Mouse (Mus musculus): ENCODE results near the gene Itga6. TPM values are rescaled to one million over a fixed set of nuclear protein-coding genes. Genes with fewer than 3 reads are reported as not detected.

Gene Itga6
- polyA plus RNA-seq, 1 experiment from 2014 or later: 5.3 TPM

GRCm38 (mm10) chr2:71767019-71767610 lies 21.7 kb downstream of the Itga6 start:
- Histone ChIP-seq H3K36me3 (ENCODE audit: control insufficient read depth, insufficient read depth) (no peaks in the 10 kb centered on the region), H3K4me1 (ENCODE audit: control insufficient read depth, low read depth, low read length) (no peaks in the 10 kb centered on the region), H3K9ac (ENCODE audit: low read depth, low read length) (no peak overlapping the region), H3K4me3 (ENCODE audit: low read depth, low read length) (no peak overlapping the region), H3K9me3 (replicated peaks; ENCODE audit: control insufficient read depth, low read length) (no peaks in the 10 kb centered on the region), H3K4me2 (ENCODE audit: low read depth, low read length) (no peak overlapping the region), H3K27ac (ENCODE audit: low read length) (no peak overlapping the region), H3K27me3 (ENCODE audit: control insufficient read depth, insufficient read depth, low read depth, low read length) (no peaks in the 10 kb centered on the region)
- WGBS (ENCODE audit: insufficient replicate concordance): 70% methylated on average over 6 of the region's 6 CpGs
- no peak for ATAC-seq (ENCODE audit: low read depth)

DNA sequence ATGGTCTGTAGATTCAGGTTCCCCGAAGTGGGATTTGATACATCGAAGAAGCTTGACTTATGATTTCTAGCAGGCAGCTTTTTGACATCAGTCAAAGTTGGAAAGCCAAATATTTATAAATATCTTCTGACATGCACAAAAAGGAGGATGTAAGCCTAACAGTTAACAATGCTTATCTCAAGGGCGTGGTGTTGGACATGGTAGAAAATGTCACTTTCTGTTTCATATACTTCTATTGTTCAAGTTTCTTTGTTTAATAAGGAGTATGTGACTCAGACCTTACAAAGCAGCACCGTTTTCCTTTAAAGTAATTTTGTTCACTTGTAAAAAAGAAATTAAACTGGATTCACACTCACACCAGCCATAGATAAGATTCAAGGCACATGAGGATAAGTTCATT lies 26.3 kb downstream of the Itga6 start:
- no peak overlapping the region for H3K9ac ChIP-seq (ENCODE audit: low read depth, low read length)
- no peaks in the 10 kb centered on the region for H3K4me1 ChIP-seq (ENCODE audit: control insufficient read depth, low read depth, low read length)
- H3K36me3 ChIP-seq (ENCODE audit: control insufficient read depth, insufficient read depth): no peaks in the 10 kb centered on the region
- no peaks in the 10 kb centered on the region for H3K9me3 ChIP-seq (replicated peaks; ENCODE audit: control insufficient read depth, low read length)
- H3K4me3 ChIP-seq (ENCODE audit: low read depth, low read length): no peak overlapping the region
- no peak overlapping the region for H3K4me2 ChIP-seq (ENCODE audit: low read depth, low read length)
- no peak for ATAC-seq (ENCODE audit: low read depth)
- no peak overlapping the region for H3K27ac ChIP-seq (ENCODE audit: low read length)
- H3K27me3 ChIP-seq (ENCODE audit: control insufficient read depth, insufficient read depth, low read depth, low read length): no peaks in the 10 kb centered on the region
- 52% methylated on average over 4 of the region's 4 CpGs for WGBS (ENCODE audit: insufficient replicate concordance)

DNA sequence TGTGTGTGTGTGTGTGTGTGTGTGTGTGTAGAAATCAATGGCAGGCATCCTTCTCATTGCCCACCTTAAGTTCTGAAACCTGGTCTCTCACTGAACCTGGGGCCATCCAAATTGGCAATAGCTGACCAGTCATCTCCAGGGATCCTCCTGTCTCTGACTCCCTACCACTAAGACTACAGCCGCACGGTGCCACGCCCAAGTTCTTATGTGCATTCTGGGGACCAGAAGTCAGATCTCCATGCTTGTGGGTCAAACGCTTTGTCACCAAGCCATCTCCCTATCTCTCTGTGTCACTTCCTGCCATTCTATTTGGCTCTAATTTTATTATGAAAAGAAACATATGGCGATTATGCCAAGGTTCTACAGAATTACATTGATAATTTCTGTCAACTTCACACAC lies 28.3 kb downstream of the Itga6 start:
- no peak overlapping the region for H3K9ac ChIP-seq (ENCODE audit: low read depth, low read length)
- WGBS (ENCODE audit: insufficient replicate concordance): 41% methylated on average over 5 of the region's 5 CpGs
- no peaks in the 10 kb centered on the region for H3K9me3 ChIP-seq (replicated peaks; ENCODE audit: control insufficient read depth, low read length)
- no peak overlapping the region for H3K27ac ChIP-seq (ENCODE audit: low read length)
- H3K4me1 ChIP-seq (ENCODE audit: control insufficient read depth, low read depth, low read length): no peaks in the 10 kb centered on the region
- no peak overlapping the region for H3K4me3 ChIP-seq (ENCODE audit: low read depth, low read length)
- no peaks in the 10 kb centered on the region for H3K27me3 ChIP-seq (ENCODE audit: control insufficient read depth, insufficient read depth, low read depth, low read length)
- no peak for ATAC-seq (ENCODE audit: low read depth)
- H3K36me3 ChIP-seq (ENCODE audit: control insufficient read depth, insufficient read depth): no peaks in the 10 kb centered on the region
- no peak overlapping the region for H3K4me2 ChIP-seq (ENCODE audit: low read depth, low read length)

DNA sequence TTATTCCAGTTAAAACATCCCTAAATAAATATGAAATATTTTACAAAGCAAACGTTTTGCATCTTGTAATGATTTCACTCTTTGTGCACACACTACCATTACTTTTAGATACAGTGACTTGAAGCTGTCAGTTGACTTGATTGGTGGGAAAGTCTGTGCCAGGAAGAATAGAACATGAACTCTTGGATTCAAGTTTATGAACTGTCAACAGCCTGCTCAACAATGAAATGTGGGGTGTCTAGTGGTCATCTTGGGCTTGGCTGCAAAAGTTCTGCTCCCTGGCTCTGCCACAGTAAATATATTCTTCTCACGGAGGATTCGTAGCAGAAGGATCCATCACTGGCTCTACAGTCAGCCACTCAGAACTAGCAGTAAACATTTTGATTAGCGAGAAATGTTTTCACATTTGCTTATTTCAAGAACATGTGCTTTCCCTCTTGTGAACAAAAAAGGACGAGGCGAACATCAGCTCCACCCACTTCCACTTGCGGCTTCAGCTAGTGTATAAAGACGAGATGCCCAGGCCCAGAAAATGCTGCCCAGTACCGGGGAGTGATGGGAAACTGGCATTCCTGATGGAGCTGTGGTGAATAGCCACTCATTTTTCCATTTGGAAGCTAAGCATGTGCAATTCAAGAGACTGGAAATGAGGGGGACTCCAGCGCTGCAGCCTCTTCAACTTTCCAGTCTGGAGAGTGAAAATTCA lies 29.0 kb downstream of the Itga6 start:
- WGBS (ENCODE audit: insufficient replicate concordance): 60% methylated on average over 10 of the region's 10 CpGs
- ATAC-seq (ENCODE audit: low read depth): no peak
- no peak overlapping the region for H3K9ac ChIP-seq (ENCODE audit: low read depth, low read length)
- H3K27ac ChIP-seq (ENCODE audit: low read length): no peak overlapping the region
- no peaks in the 10 kb centered on the region for H3K27me3 ChIP-seq (ENCODE audit: control insufficient read depth, insufficient read depth, low read depth, low read length)
- no peaks in the 10 kb centered on the region for H3K4me1 ChIP-seq (ENCODE audit: control insufficient read depth, low read depth, low read length)
- no peaks in the 10 kb centered on the region for H3K9me3 ChIP-seq (replicated peaks; ENCODE audit: control insufficient read depth, low read length)
- H3K4me3 ChIP-seq (ENCODE audit: low read depth, low read length): no peak overlapping the region
- no peaks in the 10 kb centered on the region for H3K36me3 ChIP-seq (ENCODE audit: control insufficient read depth, insufficient read depth)
- H3K4me2 ChIP-seq (ENCODE audit: low read depth, low read length): no peak overlapping the region

DNA sequence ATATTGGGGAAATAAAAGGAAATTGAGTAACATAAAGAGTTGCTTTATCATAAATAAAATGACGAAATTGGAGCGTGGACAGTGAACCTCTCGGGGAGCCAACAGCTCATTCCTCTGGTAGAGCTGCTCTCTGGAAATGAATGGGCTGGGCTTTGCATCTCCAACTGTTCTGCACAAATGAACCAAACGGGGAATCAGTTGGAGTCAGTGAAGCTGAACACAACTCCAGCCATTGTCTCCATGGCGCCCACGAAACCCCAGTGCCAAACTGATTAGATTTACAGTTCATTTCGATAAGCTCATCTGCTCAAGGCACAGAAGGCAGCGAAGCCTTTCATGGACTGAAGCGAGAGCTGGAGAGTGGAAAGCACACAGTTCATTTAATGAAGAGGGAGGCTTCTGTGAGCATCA lies 29.8 kb downstream of the Itga6 start:
- H3K27ac ChIP-seq (ENCODE audit: low read length): no peak overlapping the region
- ATAC-seq (ENCODE audit: low read depth): no peak
- no peaks in the 10 kb centered on the region for H3K9me3 ChIP-seq (replicated peaks; ENCODE audit: control insufficient read depth, low read length)
- 61% methylated on average over 9 of the region's 9 CpGs for WGBS (ENCODE audit: insufficient replicate concordance)
- H3K9ac ChIP-seq (ENCODE audit: low read depth, low read length): no peak overlapping the region
- no peaks in the 10 kb centered on the region for H3K4me1 ChIP-seq (ENCODE audit: control insufficient read depth, low read depth, low read length)
- H3K27me3 ChIP-seq (ENCODE audit: control insufficient read depth, insufficient read depth, low read depth, low read length): no peaks in the 10 kb centered on the region
- H3K4me3 ChIP-seq (ENCODE audit: low read depth, low read length): no peak overlapping the region
- no peak overlapping the region for H3K4me2 ChIP-seq (ENCODE audit: low read depth, low read length)
- no peaks in the 10 kb centered on the region for H3K36me3 ChIP-seq (ENCODE audit: control insufficient read depth, insufficient read depth)

DNA sequence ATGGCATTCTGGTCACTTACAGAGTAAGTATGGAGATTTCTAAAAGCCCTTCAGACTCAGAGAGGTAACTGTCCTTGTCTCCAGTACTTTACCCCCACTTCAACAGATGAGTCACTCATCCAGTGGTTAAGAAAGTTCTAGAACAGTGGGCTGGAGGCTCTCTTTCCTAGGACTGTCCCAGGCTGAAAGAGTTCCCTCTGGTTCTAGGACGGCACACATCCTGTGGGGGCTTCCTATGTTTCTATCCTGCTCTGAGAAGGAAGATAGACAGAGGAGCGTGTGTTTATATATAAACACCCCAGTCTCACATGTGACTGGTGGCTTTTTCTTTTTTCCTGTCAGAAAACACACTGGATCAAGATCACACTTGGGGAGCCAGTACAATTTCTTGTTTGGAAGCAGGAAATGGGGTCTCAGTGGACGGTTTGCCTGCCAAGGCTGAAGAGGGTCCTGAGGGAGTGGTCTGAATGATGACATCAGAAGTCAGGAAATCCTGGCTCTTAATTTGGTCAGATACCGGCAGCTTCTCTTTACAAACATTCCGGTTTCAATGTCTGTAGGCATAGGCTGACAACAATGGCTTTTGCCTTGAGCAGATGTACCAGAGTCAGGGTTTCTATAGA lies 34.0 kb downstream of the Itga6 start:
- Histone ChIP-seq H3K9ac (ENCODE audit: low read depth, low read length) (no peak overlapping the region), H3K4me2 (ENCODE audit: low read depth, low read length) (no peak overlapping the region), H3K27ac (ENCODE audit: low read length) (no peak overlapping the region), H3K27me3 (ENCODE audit: control insufficient read depth, insufficient read depth, low read depth, low read length) (no peaks in the 10 kb centered on the region), H3K4me3 (ENCODE audit: low read depth, low read length) (no peak overlapping the region), H3K4me1 (ENCODE audit: control insufficient read depth, low read depth, low read length) (no peaks in the 10 kb centered on the region), H3K9me3 (replicated peaks; ENCODE audit: control insufficient read depth, low read length) (no peaks in the 10 kb centered on the region), H3K36me3 (ENCODE audit: control insufficient read depth, insufficient read depth) (no peaks in the 10 kb centered on the region)
- ATAC-seq (ENCODE audit: low read depth): 0 out of 2 replicates have a peak, but pooled peaks have one; percentile 37
- WGBS (ENCODE audit: insufficient replicate concordance): 19% methylated on average over 5 of the region's 5 CpGs

DNA sequence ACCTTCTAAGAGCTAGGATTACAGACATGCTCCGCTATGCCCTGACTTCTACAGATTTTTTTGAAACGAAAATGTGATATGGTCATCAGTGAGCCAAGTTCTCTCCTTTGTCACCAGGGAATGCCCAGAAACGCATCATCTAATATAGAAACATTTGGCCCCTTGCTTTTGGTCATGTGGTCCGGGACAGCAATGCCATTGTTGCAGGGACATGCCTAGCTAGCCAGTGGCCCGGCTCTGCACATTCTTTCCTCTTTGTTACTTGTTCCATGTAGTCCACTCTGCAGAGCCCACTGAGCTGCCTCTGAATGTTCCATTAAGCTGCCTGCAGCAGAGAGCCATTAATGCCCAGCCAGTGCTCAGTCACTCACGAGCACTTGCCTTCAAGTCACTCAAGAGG lies 34.6 kb downstream of the Itga6 start:
- Histone ChIP-seq H3K4me2 (ENCODE audit: low read depth, low read length) (no peak overlapping the region), H3K27ac (ENCODE audit: low read length) (no peak overlapping the region), H3K27me3 (ENCODE audit: control insufficient read depth, insufficient read depth, low read depth, low read length) (no peaks in the 10 kb centered on the region; the same call in 1 of the 2 replicates), H3K9me3 (replicated peaks; ENCODE audit: control insufficient read depth, low read length) (no peaks in the 10 kb centered on the region), H3K9ac (ENCODE audit: low read depth, low read length) (no peak overlapping the region), H3K4me1 (ENCODE audit: control insufficient read depth, low read depth, low read length) (no peaks in the 10 kb centered on the region), H3K4me3 (ENCODE audit: low read depth, low read length) (no peak overlapping the region), H3K36me3 (ENCODE audit: control insufficient read depth, insufficient read depth) (no peaks in the 10 kb centered on the region)
- no peak for ATAC-seq (ENCODE audit: low read depth)
- 58% methylated on average over 6 of the region's 6 CpGs for WGBS (ENCODE audit: insufficient replicate concordance)

DNA sequence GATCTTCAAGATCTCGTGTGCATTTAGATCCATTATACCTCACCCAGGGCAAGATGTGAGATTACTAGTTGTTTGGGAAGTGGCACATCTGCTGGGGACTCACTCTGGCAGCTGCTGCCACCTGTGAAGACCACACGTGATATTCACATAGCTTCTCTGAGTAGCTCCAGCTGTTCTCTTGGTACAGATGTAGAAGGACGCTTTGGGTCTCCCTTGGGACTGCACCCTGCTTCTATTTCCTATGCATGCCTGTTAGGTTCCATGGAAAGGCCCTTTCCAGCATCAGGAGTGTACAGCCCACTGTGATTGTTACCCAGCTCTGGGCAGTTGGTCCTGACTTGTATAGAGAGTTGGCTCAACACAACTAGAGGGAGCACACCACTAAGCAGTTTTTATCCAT lies 39.8 kb downstream of the Itga6 start:
- no peak for ATAC-seq (ENCODE audit: low read depth)
- H3K9me3 ChIP-seq (replicated peaks; ENCODE audit: control insufficient read depth, low read length): no peaks in the 10 kb centered on the region
- no peak overlapping the region for H3K9ac ChIP-seq (ENCODE audit: low read depth, low read length)
- peaks cover 29% of the 10 kb centered on the region for H3K27me3 ChIP-seq (ENCODE audit: control insufficient read depth, insufficient read depth, low read depth, low read length)
- H3K4me2 ChIP-seq (ENCODE audit: low read depth, low read length): no peak overlapping the region
- no peak overlapping the region for H3K4me3 ChIP-seq (ENCODE audit: low read depth, low read length)
- peaks cover 11% of the 10 kb centered on the region for H3K4me1 ChIP-seq (ENCODE audit: control insufficient read depth, low read depth, low read length)
- WGBS (ENCODE audit: insufficient replicate concordance): 63% methylated on average over 3 of the region's 3 CpGs
- H3K36me3 ChIP-seq (ENCODE audit: control insufficient read depth, insufficient read depth): no peaks in the 10 kb centered on the region
- no peak overlapping the region for H3K27ac ChIP-seq (ENCODE audit: low read length)

DNA sequence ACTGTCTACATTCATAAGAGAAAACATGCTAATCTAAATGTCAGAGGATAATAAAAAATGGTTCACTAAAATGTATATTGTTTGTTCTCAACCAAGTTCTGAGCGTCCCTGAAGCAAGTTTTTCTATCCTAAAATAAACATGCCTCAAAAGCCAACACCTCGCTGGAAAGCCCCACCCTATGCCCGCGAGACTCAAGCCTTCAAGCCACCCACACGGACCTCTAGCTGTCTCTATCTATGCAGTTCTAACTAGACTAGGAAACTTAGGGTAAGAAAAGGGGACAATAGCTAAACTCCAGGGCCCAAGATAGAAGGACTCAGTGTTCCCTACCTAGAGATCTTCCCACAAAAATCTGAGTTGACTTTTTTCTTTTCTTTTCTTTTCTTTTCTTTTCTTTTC lies 40.6 kb downstream of the Itga6 start:
- H3K4me1 ChIP-seq (ENCODE audit: control insufficient read depth, low read depth, low read length): peaks cover 11% of the 10 kb centered on the region
- no peaks in the 10 kb centered on the region for H3K36me3 ChIP-seq (ENCODE audit: control insufficient read depth, insufficient read depth)
- no peak overlapping the region for H3K27ac ChIP-seq (ENCODE audit: low read length)
- H3K27me3 ChIP-seq (ENCODE audit: control insufficient read depth, insufficient read depth, low read depth, low read length): peaks cover 29% of the 10 kb centered on the region
- peak overlapping the region; percentile 93 for H3K4me2 ChIP-seq (ENCODE audit: low read depth, low read length)
- ATAC-seq (ENCODE audit: low read depth): no peak
- no peak overlapping the region for H3K9ac ChIP-seq (ENCODE audit: low read depth, low read length)
- 14% methylated on average over 5 of the region's 5 CpGs for WGBS (ENCODE audit: insufficient replicate concordance)
- no peaks in the 10 kb centered on the region for H3K9me3 ChIP-seq (replicated peaks; ENCODE audit: control insufficient read depth, low read length)
- H3K4me3 ChIP-seq (ENCODE audit: low read depth, low read length): no peak overlapping the region
